Mouse (Mus musculus) activated CD4-positive, CD25-positive, alpha-beta regulatory T cell, adult 4 months (primary cell): ENCODE data around the gene Wipf3. TPM values are rescaled to one million over a fixed set of nuclear protein-coding genes. Genes with fewer than 3 reads are reported as not detected.

Source experiments
- ATAC-seq: one replicate; pipeline ENCODE4 v1.8.0; 2017
- polyA plus RNA-seq, 2 experiments: library from polyadenylated mRNA; unstranded; fragments of 100-300 nt; shearing (Covaris generic); gene quantifications; one replicate each; pipeline ENCODE4 v1.2.1; 2017

The Wipf3 gene
- polyA plus RNA-seq, 2 experiments from 2014 or later, result not detected

DNA sequence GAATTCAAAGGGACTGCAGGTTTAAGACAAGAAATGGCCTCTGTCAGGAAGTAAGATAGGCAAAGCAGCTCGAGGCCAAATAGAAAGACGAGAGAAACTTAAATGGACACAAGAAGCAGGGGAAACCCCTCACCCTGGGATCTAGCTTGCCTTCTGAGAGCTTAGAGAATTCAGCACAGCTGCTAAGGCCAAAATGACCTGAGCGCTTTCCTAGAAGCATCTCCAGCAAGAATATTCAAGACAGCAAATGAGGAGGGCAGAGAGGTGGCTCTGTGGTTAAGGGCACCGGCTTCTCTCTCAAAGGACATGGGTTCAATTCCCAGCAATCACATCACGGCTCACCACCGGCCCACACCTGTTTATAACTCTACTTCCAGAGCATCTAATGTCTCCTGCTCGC, 107.7 kb downstream of the Wipf3 start:
- no peak for ATAC-seq

DNA sequence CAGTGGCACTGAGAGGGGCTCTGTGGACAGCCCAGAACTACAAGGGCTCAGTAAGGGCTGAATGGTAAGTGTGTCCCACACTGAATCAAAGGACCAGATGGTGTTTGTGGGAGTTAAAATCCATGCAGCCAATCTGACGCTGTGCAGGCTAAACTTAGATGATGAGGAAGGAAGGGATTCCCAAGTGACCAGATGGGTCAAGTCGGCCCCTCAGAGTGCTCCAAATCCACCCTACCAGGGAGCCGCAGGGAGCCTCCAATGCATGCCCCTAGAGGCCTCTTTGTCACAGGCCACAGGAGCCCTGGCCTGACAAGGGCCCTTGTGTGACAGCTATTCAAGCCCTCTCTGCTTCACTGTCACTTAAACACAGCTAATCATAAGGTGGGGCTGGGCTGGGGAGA, 109.4 kb downstream of the Wipf3 start:
- no peak for ATAC-seq

DNA sequence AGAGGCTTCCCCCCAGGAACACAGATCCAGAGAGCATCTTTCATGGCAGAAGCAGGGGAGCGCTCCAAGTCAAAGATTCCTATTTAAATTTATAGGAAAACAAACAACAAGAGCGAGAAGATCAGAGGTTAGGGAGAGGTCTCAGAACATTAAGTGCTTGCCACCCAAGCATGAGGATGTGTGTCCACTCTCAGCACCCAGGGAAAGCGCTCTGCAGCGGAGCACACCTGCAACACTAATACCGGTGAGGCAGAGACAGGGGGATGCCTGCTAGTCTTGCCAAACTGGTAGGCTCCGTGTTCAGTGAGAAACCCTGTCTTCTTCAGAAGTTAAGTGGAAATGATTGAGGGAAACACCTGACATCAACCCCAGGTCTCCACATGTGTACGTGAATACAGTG, 110.0 kb downstream of the Wipf3 start:
- no peak for ATAC-seq

DNA sequence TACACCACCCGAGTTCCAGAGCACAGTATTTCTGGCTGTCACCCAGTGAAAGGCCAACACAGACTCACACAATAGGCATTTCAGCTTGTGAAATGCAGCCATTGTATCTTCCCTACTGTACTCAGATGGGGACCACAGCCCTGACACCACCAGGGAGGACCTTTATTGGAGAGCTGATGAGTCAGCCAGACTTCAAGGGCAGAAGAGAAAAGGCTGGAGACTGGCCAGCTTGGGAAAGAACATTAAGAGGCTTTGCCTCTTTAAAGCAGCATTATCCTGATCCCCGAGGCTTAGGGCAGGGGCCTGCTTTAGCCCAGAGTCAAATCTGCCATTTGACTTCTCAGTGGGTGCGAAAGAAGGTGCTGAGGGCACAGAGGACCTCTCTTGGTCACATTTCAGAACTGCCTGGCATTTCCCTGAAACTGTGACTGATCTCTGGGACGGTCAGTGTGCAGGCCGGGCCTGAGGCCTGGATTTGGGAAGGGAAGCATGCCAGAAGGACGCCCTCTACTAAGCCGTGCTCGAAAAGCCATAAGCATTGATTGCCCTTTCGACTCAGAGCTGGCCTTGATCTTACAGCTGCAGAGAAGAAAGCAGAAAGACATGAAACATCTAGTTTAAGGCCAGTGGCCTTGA, 111.0 kb downstream of the Wipf3 start:
- no peak for ATAC-seq

DNA sequence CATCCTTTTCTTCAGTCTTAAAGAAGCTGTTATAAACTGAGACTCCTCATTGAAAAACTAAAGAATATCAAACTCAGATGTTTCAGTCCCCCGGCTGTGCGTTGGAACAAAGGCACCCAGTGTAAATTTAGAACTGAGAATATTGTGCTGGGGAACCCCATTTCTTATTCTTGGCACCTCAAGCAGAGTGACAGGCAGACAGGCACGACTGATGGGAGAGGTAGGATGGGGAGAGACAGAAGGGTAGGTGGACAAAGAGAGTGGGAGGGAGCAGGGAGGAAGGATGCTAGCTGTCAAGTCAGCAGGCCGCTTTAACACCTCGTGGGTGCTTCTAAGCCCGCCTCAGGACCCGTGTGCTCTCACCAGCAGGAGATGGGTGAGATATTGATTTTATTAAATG, 113.4 kb downstream of the Wipf3 start:
- no peak for ATAC-seq

DNA sequence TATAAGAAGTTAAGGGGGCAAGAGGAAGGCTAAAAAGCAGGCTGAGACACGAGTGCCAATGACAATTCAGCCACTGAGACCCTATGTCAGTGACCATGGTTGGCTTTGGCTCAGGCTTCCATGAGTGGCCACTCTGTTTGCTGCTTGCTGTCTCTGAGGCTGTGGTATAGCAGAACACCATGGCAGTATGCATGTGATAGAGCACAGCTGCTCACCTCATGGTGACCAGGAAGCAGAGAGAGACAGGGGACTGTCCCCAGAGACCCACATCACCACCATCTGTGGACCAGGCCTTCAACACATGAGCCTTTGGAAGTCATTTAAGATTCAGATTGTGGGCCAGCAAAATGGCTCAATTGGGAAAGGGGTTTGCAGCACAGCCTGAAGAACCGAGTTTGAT, 114.2 kb downstream of the Wipf3 start:
- no peak for ATAC-seq

DNA sequence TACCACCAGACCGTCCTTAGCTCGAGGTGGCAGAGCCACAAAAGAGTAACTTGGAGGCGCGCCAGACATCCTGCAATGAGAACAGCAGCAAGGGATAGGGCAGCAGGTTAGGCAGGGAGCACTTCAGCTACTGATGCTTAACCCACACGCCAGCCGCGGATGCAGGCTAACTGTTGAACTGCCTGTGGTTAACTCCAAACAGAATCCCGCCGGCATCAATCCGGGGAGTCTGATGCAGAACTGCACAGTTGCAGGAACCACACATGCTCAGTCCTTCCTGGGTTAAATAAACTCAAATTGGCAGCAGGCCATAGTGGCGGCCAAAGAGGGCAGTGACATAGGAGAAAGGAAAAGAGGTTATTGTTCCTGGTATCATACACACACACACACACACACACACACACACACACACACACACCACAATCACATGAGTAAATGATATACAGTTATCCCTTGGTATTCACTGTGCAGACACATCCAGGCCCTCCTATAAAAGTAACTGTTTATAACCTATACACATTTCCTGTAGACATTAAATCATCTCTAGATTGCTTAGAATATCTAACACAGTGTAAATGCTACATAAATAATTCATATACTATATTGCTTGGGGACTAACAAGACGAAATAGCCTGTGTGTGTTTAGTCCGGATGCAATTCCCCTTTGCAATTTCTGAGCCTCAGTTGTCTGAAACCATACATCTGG, 119.1 kb downstream of the Wipf3 start:
- ATAC-seq, result no peak

DNA sequence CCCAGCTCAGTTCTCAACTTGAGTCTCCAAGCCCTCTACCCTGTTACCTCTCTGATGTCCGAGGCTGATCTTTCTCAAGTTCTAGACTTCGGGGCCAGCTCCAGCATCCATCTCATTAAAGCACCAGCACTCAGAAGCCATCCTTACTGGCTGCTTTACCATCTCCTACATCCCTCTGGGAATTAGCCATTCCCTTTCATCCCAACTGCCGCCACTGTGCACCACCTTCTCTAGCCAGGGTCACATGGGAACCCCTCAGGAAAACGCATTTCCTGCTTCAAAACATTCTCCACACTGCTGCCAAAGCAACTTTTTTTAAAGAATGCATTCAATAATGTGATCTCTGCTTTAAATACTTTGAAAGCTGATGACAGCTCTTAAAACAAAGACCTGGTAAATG, 119.9 kb downstream of the Wipf3 start:
- no peak for ATAC-seq

DNA sequence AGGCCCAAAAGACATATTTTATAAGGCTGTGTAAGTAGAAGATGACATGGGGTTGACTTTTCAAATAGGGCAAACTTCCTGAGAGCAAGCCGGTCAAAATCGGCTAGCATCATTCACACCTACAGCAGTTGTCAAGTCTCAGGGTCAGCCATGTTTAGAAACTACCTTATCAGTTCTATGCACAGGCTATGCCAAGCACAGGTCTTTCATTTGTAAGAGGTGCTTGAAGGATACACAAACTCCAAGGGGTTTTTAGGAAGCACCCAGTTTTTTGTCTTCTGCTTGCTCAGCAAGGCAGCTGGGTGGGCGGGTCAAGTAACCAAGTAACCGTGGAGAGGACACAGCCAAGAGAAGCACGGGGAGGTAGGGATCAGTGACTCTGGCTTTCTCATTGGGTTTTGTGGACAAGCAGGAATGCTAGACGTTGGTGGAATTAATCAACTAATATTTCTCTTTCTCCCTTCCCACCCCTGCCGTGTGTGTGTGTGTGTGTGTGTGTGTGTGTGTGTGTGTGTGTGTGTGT, 121.5 kb downstream of the Wipf3 start:
- no peak for ATAC-seq

DNA sequence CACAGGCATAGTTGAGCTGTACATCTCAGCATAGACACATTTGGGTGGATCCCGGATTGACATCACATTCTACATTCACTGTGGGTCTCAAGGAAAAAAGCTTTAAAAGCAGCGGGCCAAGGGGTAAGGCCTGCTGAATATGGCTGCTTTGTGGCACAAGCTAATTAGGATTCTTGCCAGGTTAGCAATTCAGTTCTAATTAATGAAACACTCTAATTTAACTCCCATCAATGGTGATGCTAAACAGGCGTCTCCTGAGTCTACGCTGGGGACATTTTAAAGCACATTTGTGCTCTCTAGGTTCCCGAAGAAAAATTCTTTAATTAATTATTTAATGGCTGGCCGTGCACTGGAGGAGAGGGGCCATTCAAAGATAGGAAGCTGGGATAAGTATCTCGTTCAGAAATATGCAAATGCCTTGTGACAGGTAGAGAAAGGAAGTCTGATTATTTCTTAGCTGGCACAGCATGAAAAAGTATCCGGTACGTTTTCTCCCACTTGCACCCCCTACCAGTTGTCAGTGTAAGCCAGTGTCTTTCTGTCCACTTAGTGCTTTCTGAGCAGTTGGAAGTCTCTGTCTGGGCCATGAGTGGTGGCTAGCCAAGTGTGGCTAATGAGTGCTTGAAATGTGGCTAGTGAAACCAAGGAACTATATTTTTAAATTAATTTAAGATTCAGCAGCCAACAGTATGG, 123.5 kb downstream of the Wipf3 start:
- ATAC-seq, result no peak

Other genes with a start within 250 kb of the Wipf3 start
- not detected for gene Prr15, start 103.8 kb upstream of the Wipf3 start, polyA plus RNA-seq
- not detected for gene Scrn1, start 136.9 kb downstream of the Wipf3 start, polyA plus RNA-seq
- 1 to 10 TPM in 1 of 2 experiments, under 1 TPM in 1; 0.89 to 1.3 TPM for gene Plekha8, start 165.5 kb downstream of the Wipf3 start, polyA plus RNA-seq
- not detected for gene Fkbp14, start 167.7 kb downstream of the Wipf3 start, polyA plus RNA-seq